Mouse (Mus musculus) left cerebral cortex, postnatal 4 days (tissue): ENCODE measurements around the gene Hist2h2ac. TPM values are rescaled to one million over a fixed set of nuclear protein-coding genes. Genes with fewer than 3 reads are reported as not detected.
"Not testable (repeated sequence)": the region's sequence is repeated elsewhere in the genome, so short reads cannot be mapped to it uniquely, and the experiment has no call there.

ENCODE experiments used
- DNase-seq: peaks from one replicate; pipeline ENCODE4 v3.0.0-alpha.2; 2022
- intact Hi-C: fragments of 180-260 bp; cut with DNase I; formaldehyde crosslinking; loops from one replicate; pipeline ENCODE4 v1.15.1; 2025
- total RNA-seq, 2 experiments: library from RNA; stranded (reverse); gene quantifications; 2 replicates each; pipeline ENCODE4 v1.2.3; 2021

The Hist2h2ac gene
- total RNA-seq: 10 to 100 TPM; 70.9 to 71.7 TPM

- peak; percentile 69 for DNase-seq
- intact Hi-C loops: no loop called here
Observed at GRCm38 (mm10) chr3:96220765-96221639, at the start of gene Hist2h2ac, which contains the start of gene Hist2h2be. Gene Hist2h2ac (minus strand): TSS chr3:96220880. Gene Hist2h2be (plus strand): TSS chr3:96221119.

GRCm38 (mm10) chr3:96269511-96270474 is 49.1 kb upstream of the Hist2h2ac start, which contains the start of gene Hist2h2bb:
Gene Hist2h2bb (plus strand): TSS chr3:96269752.
- intact Hi-C loops: loop anchor here (10.0 kb wide), 1 partner anchor 205 kb away; no protein-coding TSS in a partner anchor
- DNase-seq: peak; percentile 87

GRCm38 (mm10) chr3:96268776-96269378 is 48.2 kb upstream of the Hist2h2ac start:
- DNase-seq: not testable (repeated sequence)
- intact Hi-C loops: loop anchor here (10.0 kb wide), 1 partner anchor 204 kb away; no protein-coding TSS in a partner anchor

- DNase-seq: peak; percentile 77
- intact Hi-C loops: loop anchor here (10.0 kb wide), 1 partner anchor 203 kb away; no protein-coding TSS in a partner anchor
Observed at GRCm38 (mm10) chr3:96268051-96268775, 47.5 kb upstream of the Hist2h2ac start, which contains the start of gene Hist2h3b. Gene Hist2h3b (plus strand): TSS chr3:96268654.

GRCm38 (mm10) chr3:96267541-96267940 is 46.9 kb upstream of the Hist2h2ac start:
- intact Hi-C loops: loop anchor here (10.0 kb wide), 1 partner anchor 203 kb away; no protein-coding TSS in a partner anchor
- DNase-seq: no peak

- no peak for DNase-seq
- intact Hi-C loops: loop anchor here (10.0 kb wide), 1 partner anchor 201 kb away; no protein-coding TSS in a partner anchor
Observed at GRCm38 (mm10) chr3:96266132-96266710, 45.5 kb upstream of the Hist2h2ac start.

- intact Hi-C loops: loop anchor here (10.0 kb wide), 1 partner anchor 200 kb away; no protein-coding TSS in a partner anchor
- DNase-seq: no peak
Observed at GRCm38 (mm10) chr3:96264404-96264949, 43.8 kb upstream of the Hist2h2ac start.

- intact Hi-C loops: loop anchor here (10.0 kb wide), 1 partner anchor 199 kb away; no protein-coding TSS in a partner anchor
- no peak for DNase-seq
Observed at GRCm38 (mm10) chr3:96263558-96264403, 43.1 kb upstream of the Hist2h2ac start.

- intact Hi-C loops: loop anchor here (10.0 kb wide), 1 partner anchor 198 kb away; no protein-coding TSS in a partner anchor
- DNase-seq: peak; percentile 94
Observed at GRCm38 (mm10) chr3:96262979-96263550, 42.4 kb upstream of the Hist2h2ac start, which contains the start of gene Hist2h4. Gene Hist2h4 (minus strand): TSS chr3:96263311.

- peak; percentile 81 for DNase-seq
- intact Hi-C loops: loop anchor here (10.0 kb wide), 1 partner anchor 198 kb away; no protein-coding TSS in a partner anchor
Observed at GRCm38 (mm10) chr3:96262216-96262875, 41.7 kb upstream of the Hist2h2ac start.

GRCm38 (mm10) chr3:96261623-96262022 is 40.9 kb upstream of the Hist2h2ac start:
- no peak for DNase-seq
- intact Hi-C loops: loop anchor here (10.0 kb wide), 1 partner anchor 197 kb away; no protein-coding TSS in a partner anchor

GRCm38 (mm10) chr3:96260220-96260619 is 39.5 kb upstream of the Hist2h2ac start:
- DNase-seq: no peak
- intact Hi-C loops: loop anchor here (10.0 kb wide), 1 partner anchor 195 kb away; no protein-coding TSS in a partner anchor

GRCm38 (mm10) chr3:96257190-96257589 is 36.5 kb upstream of the Hist2h2ac start:
- no peak for DNase-seq
- intact Hi-C loops: no loop called here

GRCm38 (mm10) chr3:96255926-96256593 is 35.4 kb upstream of the Hist2h2ac start:
- intact Hi-C loops: no loop called here

GRCm38 (mm10) chr3:96254683-96255355 is 34.1 kb upstream of the Hist2h2ac start:
- DNase-seq: peak; percentile 55
- intact Hi-C loops: no loop called here

More at GRCm38 (mm10) chr3:96255926-96256593, 35.4 kb upstream of the Hist2h2ac start:
- no peak for DNase-seq
